Mouse (Mus musculus) MN1 (cell line): ENCODE results near the gene Slf1.
A peak's percentile ranks its signal among the peaks of the same experiment; 100 is the strongest.
"Not testable (repeated sequence)": the region's sequence is repeated elsewhere in the genome, so short reads cannot be mapped to it uniquely, and the experiment has no call there.

Experiments
- DNase-seq: peaks from one replicate; pipeline ENCODE4 v3.0.0-alpha.2; 2016; ENCODE audit warnings: low spot score

Gene Slf1

DNA sequence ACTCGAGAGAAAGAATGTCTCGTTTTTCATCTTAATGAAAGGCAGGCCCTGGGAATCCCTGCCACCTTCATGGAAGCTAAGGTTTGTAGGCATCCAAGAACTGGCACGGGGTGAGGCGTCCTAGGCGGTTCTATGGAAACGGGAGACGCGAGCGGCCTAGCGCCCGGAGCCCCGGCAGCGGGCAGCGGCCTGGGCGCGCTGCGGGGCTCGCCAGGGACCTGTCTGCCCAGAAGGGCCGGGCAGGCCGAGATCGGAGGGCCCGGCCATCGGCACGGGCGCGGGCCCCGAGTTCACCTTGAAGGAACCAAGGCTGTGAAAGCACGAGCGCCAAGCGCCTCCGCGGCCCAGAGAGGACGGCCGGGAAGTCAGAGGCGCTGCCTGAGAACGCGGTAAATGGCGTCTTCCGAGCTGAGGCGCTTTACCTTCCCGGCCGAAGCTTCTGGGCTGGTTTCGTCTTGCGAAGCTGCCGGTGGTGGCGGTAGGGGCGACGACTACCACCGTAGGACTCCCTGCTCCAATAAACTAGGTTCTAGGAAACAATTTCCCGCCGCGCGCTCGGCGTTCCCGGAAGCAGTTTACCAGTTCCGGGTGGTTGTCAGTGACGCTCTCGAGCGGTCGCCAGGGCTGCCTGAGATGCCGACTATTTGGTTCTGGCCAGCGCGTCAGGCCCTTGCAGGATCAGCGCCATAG lies at the start of gene Slf1, which contains the start of gene 2210408I21Rik:
Gene Slf1, minus strand, starts transcription at position 543 of the 690 bp plus-strand sequence.
Gene 2210408I21Rik, plus strand, starts transcription at position 610 of the 690 bp plus-strand sequence.
- peak; percentile 81 for DNase-seq

DNA sequence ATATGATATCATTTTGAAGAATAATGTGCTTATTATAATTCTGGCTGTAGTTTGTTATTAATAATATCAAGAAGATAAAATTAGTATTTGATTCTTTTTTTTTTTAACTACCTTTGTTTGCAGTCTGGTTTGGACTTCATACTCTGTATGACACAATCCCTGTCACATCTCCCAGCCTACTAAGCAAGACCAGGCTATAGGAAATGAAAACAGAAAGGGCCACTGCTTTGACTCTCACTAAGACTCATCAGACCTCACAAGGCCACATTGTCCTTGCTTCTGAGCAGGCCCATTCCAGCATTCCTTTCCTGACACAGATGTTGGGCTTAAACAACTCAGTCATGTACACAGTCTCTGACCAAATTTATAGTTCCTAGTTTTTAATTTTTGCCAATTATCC lies 42.7 kb upstream of the Slf1 start:
- no peak for DNase-seq

DNA sequence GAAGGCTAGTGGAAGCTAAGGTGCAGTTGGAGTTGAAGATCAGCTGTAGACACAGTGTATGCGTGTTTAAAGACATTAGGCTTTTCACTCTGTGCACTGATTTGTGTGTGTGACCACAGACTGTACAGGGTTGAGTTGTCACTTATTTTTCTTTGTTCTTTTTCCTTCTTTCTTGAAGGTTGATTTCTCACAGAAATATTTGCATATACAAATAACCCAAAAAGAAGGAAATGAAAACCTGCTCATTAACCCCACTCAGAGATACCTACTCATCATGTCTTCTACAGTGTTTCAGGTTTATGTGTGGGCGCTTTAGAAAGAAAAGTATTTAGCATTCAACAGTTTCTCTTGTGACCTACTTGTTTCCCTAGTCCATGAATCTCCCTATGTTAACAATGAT lies 5.6 kb upstream of the Slf1 start:
- no peak for DNase-seq

DNA sequence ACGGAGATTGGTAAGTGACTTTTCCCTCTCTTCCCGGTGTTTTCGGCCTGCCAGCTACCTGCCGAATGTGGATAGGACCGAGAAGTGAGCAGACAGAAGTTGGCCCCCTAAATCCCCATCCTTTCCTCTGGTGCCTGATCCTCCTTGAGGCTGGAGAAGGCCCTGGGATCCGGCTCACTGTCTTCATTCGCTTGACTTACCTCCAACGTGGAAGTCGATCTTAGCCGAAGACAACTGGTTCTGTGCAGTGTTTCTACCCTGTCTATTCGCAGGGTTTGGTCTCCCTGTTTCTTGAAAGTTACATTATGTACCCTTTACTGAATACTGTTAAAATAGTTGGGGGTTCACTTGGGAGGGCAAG lies 328 bp upstream of the Slf1 start:
- DNase-seq: no peak

DNA sequence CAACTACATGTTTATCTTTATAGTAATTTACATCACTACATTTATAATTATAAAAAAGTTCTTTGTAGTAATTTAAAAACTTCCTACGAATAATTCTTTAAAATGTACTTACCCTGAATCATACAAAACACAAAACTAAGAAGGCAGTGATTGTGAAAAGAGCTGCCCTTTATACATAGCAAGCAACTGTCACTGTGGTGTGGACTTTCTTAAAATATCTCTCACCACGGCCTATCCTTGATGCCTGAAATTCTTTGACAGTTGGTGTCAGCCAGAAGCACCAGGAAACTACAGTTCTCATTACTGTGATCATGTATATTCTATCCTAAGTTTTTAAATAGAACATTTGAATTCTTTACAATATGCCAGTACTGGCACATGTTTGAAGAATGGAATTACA lies 4.1 kb downstream of the Slf1 start:
- no peak for DNase-seq

DNA sequence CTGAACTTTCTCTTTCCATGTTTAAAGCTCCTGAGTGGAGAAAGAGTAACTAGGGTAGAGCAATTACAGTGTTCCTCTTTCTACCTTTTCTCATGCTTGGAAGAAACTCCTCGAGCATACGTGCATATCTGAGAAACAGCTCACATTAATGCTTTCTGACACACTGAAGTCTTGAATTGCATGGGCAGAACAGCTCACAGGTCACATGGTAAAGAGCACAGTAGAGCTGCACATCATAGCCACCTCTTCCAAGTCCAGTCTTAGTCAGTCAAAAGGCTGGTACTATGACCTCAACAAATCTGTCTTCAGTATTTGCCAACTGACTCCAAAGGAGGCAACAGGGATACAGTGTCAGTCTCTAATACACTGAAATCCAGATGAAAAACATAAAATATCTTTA lies 7.0 kb downstream of the Slf1 start:
- no peak for DNase-seq

DNA sequence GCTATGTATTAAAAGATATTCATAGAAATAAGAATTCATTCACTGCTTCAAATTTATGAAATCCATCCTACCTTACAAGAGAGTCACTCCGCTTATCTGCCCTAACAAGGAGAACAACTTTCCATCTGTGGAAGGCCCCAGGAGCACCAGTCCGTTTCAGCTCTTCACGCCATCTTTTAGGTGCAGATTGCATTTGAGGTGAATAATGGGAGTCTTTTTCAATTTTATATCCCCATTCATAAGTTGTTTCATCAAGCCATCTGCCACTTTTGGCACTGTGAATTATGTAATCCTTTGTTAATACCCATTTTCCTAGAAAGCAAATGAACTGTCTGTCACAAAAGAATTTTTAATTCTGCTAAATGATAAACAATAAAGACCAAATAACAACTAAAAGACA lies 10.1 kb downstream of the Slf1 start:
- DNase-seq: no peak

DNA sequence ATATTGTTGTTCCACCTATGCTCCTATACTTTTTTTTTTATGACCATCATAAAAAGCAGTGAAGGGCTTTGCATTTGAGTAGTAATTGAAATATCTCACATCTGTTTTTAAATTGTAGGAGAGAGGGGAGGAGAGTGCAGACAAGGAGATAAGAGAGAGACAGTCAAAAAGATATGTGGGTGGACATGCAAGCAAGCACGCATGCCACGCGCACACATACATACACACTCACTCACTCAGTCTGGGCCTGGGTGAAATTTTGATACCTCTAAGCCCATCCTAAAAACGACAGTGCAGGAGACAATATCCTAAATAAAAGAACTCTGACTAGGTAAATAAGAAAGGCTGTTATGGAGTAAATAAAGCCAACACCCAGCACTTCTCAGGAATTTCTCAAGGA lies 16.6 kb downstream of the Slf1 start:
- no peak for DNase-seq

DNA sequence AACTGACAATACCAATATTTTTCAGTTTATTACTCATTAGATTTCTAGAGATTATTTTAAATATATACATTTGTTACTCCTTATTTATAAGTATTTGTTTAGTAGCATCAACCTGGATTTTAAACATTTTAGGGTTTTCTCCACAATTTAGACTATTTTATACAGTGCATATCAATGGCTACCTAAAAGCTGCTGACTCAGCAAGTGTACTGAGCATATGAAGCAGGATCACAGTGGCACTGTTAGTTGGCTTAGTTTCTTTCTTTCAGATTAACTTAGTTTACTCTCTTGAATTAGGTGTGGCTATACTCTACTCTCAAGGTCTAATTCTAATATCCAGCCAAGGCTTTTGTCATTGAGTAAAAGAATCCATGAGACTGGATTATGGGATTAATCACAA lies 27.5 kb downstream of the Slf1 start:
- DNase-seq: no peak

DNA sequence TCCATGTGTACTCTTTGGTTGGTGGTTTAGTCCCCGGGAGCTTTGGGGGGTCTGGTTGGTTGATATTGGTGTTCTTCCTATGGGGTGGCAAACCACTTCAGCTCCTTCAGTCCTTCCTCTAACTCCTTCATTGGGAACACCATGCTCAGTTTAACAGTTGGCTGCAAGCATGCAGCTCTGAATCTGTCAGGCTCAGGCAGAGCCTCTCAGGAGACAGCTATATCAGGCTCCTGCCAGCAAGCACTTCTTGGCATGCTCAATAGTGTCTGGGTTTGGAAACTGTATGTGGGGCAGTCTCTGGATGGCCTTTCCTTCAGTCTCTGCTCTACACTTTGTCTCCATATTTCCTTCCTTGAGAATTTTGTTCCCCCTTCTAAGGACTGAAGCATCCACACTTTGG lies 42.4 kb downstream of the Slf1 start:
- DNase-seq: not testable (repeated sequence)

DNA sequence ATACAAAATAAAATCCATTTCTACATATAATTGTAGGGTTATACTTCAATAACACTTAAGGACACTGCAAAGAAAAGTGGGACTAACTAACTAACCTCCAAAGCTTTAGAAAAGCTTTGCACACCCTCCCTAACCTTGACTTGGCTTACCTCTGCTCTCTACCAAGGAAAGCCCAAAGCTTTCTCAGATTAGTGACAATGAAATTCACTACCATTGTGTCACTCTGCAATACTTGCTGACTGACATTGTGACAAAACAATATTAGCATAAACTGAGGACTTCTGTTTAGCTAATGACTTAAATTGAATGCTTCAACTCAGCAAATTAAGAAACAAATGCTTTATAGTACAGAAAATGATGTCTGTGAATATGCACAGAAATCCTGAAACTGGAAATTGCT lies 63.2 kb downstream of the Slf1 start:
- DNase-seq: no peak

DNA sequence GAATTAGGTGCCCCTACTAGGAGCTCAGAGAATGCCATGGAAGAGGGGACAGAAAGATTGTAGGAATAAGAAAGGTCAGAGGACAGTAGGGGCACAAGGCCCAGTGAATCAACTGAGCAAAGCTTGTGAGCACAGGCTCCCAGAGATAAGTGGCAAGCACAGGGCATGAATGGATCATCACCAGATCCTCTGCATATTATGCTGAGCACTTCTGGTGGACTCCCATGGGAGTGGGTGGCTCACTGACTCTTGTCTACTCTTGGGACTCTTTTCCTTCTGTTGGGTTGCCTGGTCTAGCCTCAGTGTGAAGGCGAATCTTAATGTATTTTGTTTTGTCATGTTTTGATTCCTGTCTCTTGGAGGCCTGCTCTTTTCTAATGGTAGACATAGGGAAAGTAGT lies 66.4 kb downstream of the Slf1 start:
- DNase-seq: no peak

DNA sequence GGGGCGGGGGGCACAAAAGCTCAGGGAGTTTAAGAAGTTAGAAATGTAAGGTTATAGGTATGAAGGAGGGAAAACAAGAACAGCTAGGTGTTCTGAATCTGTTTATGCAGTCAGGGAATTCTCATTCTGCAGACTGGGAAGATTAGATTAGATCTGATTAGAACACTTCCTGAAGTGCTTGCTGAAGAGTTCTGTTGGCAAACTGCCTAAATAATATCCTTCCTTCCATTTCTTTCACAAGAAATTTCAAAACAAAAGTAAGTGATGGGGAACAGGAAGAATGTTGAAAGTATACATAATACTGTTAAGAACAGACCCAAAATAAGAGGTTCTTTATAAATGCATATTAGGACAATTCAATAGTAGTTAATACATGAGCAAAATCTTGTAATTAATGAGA lies 72.1 kb downstream of the Slf1 start:
- no peak for DNase-seq

DNA sequence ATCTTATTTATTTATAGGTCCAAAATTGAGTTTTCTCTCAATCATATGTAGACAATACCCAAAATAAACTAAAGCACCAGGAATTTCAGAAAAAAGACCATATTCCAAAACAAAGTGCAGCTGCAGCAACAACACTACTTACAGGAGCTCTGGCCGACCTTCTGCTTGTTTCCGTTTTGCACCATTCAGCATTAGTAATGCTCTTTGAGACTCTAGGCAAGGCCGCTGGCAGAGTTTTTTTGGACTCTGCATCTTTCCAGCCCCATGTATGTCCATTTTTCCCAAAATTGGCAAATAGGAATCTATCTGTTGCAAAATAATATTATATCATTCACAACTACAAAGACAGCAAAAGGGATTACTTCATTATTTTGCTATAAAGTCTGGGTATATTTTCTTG lies 85.5 kb downstream of the Slf1 start:
- no peak for DNase-seq

DNA sequence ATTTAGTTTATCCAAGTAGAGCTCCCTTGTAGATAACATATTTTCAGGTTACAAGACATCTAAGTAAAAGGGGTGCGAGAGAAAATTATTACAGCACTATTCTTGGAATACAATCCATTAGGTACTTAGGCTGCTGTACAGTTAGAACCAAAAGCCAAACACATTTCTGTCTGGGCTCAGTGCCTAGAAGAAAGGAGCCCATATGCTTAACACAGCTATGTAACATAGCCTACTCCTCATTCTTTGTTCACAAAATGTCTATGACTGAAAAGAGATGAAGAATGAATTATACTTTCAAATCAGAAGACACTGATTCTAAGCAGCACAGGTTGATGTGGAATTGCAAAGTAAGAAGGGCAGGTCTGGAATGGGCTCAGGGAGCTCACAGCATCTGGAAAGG lies 86.8 kb downstream of the Slf1 start:
- DNase-seq: no peak

DNA sequence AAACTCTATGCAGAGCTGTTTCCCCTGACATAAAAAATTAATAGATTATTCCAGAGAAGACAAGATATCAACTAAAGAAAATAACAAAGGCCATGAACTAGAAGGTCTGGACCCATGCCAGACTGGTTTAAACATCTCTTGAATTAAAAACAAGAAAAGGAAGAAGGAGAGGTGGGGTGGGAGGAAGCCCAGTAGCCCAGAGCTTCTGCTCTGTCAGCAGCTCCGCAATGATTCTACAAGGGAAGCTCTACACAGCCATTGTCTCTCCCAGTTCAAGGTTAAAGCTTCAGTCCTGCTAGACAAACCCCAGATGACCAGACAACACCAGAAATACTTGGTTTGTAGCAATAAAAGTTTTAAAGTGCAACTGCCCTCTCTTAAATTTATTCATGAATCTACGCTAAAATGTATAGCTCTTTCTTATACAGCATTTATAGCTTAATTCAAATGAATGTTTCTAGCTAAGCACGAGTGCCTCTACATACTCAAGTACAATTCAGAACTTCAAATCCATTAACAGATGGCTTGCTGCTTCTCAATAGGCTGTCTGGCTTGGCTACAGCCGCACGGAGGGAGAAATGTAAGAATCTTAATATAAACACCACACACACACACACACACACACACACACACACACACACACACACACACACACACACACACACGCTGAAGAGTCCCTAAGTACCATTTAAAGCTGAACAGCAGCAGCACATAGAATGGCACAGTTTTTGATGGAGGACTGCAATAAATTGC lies 87.9 kb downstream of the Slf1 start:
- DNase-seq: no peak

DNA sequence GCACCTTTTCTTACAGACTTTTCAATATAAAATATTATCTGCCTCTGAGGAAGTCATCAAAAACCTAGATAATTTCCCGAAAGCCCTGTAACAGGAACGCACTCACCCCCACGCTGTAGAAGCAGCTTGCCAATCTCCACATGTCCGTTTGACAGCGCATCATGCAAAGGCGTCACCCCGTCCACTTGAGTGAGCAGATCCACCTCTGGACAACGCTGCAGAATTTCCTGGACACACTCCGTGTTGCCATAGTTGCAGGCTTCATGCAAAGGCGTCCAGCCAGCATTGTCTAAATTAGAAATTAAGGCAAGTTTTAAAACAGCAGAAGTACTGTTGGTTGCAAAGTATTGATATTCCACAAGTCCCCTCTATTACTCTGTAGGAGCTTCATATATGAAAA lies 88.9 kb downstream of the Slf1 start:
- DNase-seq: no peak

DNA sequence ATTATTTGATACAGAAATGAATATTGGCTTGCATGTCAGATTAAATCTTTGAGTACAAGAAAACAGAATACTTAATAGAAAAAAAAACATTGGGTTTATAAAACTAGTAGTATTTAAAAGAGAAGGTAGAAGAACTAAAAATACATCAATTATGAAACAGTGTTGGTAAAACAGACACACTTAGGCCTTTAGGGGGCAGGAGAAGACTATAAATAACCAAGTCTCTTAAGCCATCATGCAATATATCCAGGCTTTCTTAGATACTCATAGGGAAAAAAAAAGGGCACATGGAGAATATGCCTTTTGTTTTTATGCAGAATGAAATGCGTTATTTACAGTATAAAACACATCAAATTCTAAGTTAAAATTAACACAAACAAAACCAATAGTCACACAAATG lies 89.9 kb downstream of the Slf1 start:
- peak; percentile 22 for DNase-seq

DNA sequence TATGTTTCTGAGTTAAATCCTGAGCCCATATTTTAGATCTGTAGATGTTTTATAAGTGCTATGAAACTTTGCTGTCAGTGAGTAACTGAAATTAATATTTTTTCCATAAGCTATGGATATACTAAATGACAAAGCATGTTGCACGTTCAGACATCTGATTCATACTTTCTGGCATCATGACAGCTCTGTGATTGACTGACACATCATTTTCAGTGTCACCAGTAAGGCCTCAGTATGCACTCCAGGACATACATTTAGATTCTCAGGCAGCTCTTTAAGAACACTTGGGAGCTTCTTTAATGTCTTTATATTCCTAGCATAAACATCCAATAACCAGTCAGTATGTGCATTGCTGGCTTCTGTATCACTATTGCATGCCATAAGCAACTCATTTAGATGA lies 91.9 kb downstream of the Slf1 start:
- no peak for DNase-seq

DNA sequence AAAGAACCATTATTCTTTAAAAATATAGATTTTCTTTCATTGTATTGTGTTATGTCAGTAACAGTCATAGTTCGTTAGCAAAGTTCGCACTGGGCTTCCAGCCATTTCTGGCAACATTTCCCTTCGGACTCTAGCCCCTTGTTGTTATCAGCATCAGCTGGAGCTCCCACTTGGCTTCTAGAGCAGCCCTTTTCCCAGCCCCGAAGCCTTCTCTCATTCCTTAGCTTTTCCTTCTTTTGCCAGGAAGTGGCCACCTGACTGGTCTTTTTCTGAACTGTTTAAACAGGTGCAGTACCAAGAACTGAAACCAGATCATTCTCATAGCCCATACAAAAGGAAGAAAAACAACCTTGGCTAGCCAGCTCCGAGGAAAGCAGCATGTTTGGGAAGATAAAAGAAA lies 105.7 kb downstream of the Slf1 start:
- no peak for DNase-seq

DNA sequence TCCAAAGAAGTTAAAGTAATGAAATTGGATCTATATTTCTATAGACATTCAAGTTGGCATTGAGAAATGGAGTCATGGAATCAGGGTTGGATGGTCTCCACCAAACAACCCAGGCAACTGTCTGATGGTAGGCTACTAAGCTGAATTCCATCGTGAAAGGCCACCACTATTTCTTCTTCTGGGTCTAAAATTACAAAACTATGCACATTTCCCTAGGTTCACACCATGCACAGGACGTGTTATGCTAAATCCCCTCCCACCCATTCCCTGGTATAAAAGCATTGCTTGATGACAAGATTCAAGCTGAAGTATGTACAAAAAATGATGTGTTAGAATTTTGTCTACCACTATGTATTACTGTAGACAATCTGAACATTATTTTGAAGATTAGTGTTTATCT lies 116.4 kb downstream of the Slf1 start:
- DNase-seq: no peak

DNA sequence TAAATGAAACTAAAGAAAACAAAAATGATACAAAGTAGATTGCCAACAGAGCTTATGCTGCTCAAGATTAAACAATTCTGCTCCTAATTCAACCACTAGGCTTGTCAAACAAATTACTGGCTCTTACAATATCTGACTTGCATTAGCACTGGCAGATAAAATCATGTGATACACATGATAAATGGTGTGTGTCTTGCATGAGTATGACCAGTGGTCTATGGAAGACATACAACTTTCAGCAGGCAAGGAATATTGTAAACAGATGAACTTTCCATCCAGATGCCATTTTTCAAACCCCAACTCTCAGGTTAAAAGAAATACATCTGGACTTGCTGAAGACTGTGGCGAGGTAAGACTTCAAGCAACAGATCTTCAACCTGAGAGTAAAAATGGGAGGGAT lies 131.6 kb downstream of the Slf1 start:
- no peak for DNase-seq

DNA sequence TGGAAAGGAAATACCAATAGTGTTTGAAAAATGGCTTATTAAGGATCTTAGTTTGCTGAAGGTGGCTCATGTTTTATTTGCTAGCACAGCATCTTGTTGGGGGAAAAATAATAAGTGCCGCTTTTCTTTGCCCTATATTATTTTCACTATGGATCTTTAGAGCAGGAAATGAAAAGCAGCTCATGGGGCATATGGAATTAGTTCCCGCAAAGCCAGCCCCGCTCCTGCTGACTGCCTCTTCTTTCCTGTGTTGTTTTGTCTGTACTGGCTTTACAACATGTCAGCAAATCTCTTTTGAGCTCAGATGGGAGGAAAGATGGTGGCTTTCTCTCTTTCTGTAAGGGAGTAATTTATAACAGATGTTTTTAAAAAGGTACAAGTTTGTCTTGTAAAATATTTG lies 132.6 kb downstream of the Slf1 start:
- no peak for DNase-seq
